8 mouse cellular contexts compared by ENCODE assay signal in the genomic region with DNA sequence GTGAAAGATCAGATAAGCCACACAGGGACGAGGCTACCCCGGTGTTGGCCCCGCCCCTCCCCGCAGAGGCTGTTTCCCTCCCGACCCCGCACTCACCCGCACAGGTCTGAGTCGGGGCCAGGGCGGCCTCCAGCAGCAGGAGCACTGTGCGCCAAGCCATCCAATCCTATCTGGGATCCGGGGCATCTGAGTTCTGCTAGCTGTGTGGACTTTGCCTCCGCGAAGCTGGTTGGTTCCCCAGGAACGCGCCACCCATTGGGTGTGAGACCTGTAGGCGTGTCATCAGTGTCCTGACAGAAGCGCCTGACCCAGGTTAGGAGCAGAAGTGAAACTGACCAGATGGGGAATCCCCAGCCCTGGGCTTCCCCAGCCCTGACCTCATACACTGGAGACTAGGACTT. TPM values are rescaled to one million over a fixed set of nuclear protein-coding genes. Genes with fewer than 3 reads are reported as not detected.
DNase-seq lines count a peak whose midpoint lies in the region; ATAC-seq lines count a peak whose summit lies in the region.

No protein-coding gene starts in this region.

- H3K9me3 ChIP-seq in erythroblast, embryonic 14.5 days (ENCODE audit: control insufficient read depth, low read length): no peaks in the 10 kb centered on the region

- peaks cover 40% of the 10 kb centered on the region for H3K27me3 ChIP-seq in erythroblast, embryonic 14.5 days (ENCODE audit: control insufficient read depth)

- ATAC-seq in megakaryocyte, adult 5-6 weeks (ENCODE audit: poor library complexity, severe bottlenecking): peak; percentile 93

- intact Hi-C loops in heart, postnatal 10 days (cut with DNase I): no loop called here

- DNase-seq in ES-CJ7 (ENCODE audit: low read depth, low spot score): peak; percentile 68
- peak; percentile 86 to 88 for DNase-seq in adrenal gland, postnatal 36 days
- DNase-seq in heart, postnatal 10 days: peak; percentile 77 to 81
- peak; percentile 91 to 97 for DNase-seq in kidney, postnatal 25 days
- DNase-seq in spleen, adult 18-20 months: peak; percentile 79 to 83
- DNase-seq in ovary, postnatal 10 days (ENCODE audit: low spot score): no peak

- peaks cover 8% of the 10 kb centered on the region for H3K4me1 ChIP-seq in erythroblast, embryonic 14.5 days (ENCODE audit: control insufficient read depth)

- no peaks in the 10 kb centered on the region for H3K36me3 ChIP-seq in erythroblast, embryonic 14.5 days (ENCODE audit: control insufficient read depth)

- peak overlapping the region; percentile 57 for H3K4me3 ChIP-seq in erythroblast, embryonic 14.5 days (replicated peaks)

RNA-seq across cellular contexts. Expression of a gene that starts 21.5 kb away (rescaled TPM):
- total RNA-seq in adrenal gland, postnatal 36 days (2021): 100 to 1,000 TPM; 459 to 574 TPM
- 0.91 and 0.94 TPM in 2 replicates for polyA plus RNA-seq in erythroblast, embryonic 14.5 days (2012)
- 10 to 100 TPM; 54.8 to 56.2 TPM for total RNA-seq in heart, postnatal 10 days (2021)
- 868 and 887 TPM in 2 replicates for total RNA-seq in megakaryocyte, adult 5-6 weeks (2015)
- 668 and 686 TPM in 2 replicates for total RNA-seq in megakaryocyte, adult 5-6 weeks (2017)

RNA-seq across cellular contexts. Expression of a gene that starts 22.8 kb away (rescaled TPM):
- 100 to 1,000 TPM; 791 to 792 TPM for total RNA-seq in adrenal gland, postnatal 36 days (2021)
- polyA plus RNA-seq in erythroblast, embryonic 14.5 days (2012): 11.8 and 13.8 TPM in 2 replicates
- total RNA-seq in heart, postnatal 10 days (2021): 100 to 1,000 TPM; 566 to 572 TPM
- total RNA-seq in megakaryocyte, adult 5-6 weeks (2015): 2,016 and 2,115 TPM in 2 replicates
- 724 and 801 TPM in 2 replicates for total RNA-seq in megakaryocyte, adult 5-6 weeks (2017)

RNA-seq across cellular contexts. Expression of a gene that starts 23.0 kb away (rescaled TPM):
- total RNA-seq in adrenal gland, postnatal 36 days (2021): 10 to 100 TPM; 53.4 to 59.9 TPM
- 10.1 and 11.6 TPM in 2 replicates for polyA plus RNA-seq in erythroblast, embryonic 14.5 days (2012)
- 10 to 100 TPM; 36.3 to 36.8 TPM for total RNA-seq in heart, postnatal 10 days (2021)
- total RNA-seq in megakaryocyte, adult 5-6 weeks (2015): 15.7 and 17.7 TPM in 2 replicates
- 11.6 and 22.8 TPM in 2 replicates for total RNA-seq in megakaryocyte, adult 5-6 weeks (2017)

RNA-seq across cellular contexts. Expression of a gene that starts 27.3 kb away (rescaled TPM):
- 1 to 10 TPM; 4.0 to 6.6 TPM for total RNA-seq in adrenal gland, postnatal 36 days (2021)
- 0.21 and 0.45 TPM in 2 replicates for polyA plus RNA-seq in erythroblast, embryonic 14.5 days (2012)
- total RNA-seq in heart, postnatal 10 days (2021): 1 to 10 TPM; 2.7 to 3.7 TPM
- 3.5 and 4.0 TPM in 2 replicates for total RNA-seq in megakaryocyte, adult 5-6 weeks (2015)
- 4.9 and 5.7 TPM in 2 replicates for total RNA-seq in megakaryocyte, adult 5-6 weeks (2017)

RNA-seq across cellular contexts. Expression of a gene that starts 38.2 kb away (rescaled TPM):
- 10 to 100 TPM; 34.4 to 34.9 TPM for total RNA-seq in adrenal gland, postnatal 36 days (2021)
- 6.0 and 6.7 TPM in 2 replicates for polyA plus RNA-seq in erythroblast, embryonic 14.5 days (2012)
- total RNA-seq in heart, postnatal 10 days (2021): 10 to 100 TPM; 12.4 to 12.6 TPM
- total RNA-seq in megakaryocyte, adult 5-6 weeks (2015): 12.2 and 12.4 TPM in 2 replicates
- total RNA-seq in megakaryocyte, adult 5-6 weeks (2017): 21.6 and 23.7 TPM in 2 replicates

Comparison
In these comparisons a context has a peak if more than half of its experiments do, and no peak if none do; other contexts are left out.
1. RNA of a gene that starts 21.5 kb away (total RNA-seq): 668 to 887 TPM in megakaryocyte, adult 5-6 weeks and 459 to 574 TPM in adrenal gland, postnatal 36 days; 54.8 to 56.2 TPM in heart, postnatal 10 days; every median in the first group is over 4 times any median in the second.